Mouse (Mus musculus) embryonic facial prominence, embryonic 11.5 days (tissue): ENCODE data around the gene Scgb1a1. TPM values are rescaled to one million over a fixed set of nuclear protein-coding genes. Genes with fewer than 3 reads are reported as not detected.

Source experiments
- ATAC-seq: fragments of 200-750 bp; cut with Nextera tagmentation; replicated peaks from 2 replicates; pipeline ENCODE4 v1.8.0; 2017; ENCODE audit warnings: low read depth; ENCODE audit not compliant: insufficient number of reproducible peaks, low FRiP score, low TSS enrichment
- DNase-seq: peaks from one replicate; pipeline ENCODE4 v3.0.0-alpha.2; 2015; ENCODE audit warnings: low spot score
- H3K27ac ChIP-seq: fragments of 300-500 bp; sonication (generic); replicated peaks from 2 replicates; pipeline ENCODE4 v1.5.1; 2014; ENCODE audit warnings: mild to moderate bottlenecking, low read depth, low read length, control low read depth
- H3K27me3 ChIP-seq: fragments of 300-500 bp; sonication (generic); 2 replicates; pipeline ENCODE4 v1.6.1; 2014; ENCODE audit warnings: mild to moderate bottlenecking, low read length, moderate library complexity, mixed read lengths; ENCODE audit not compliant: control insufficient read depth, insufficient read depth
- H3K36me3 ChIP-seq: fragments of 300-500 bp; sonication (generic); replicated peaks from 2 replicates; pipeline ENCODE4 v1.6.1; 2014; ENCODE audit warnings: low read depth, mild to moderate bottlenecking, low read length, moderate library complexity, mixed read lengths; ENCODE audit not compliant: control insufficient read depth, insufficient read depth
- H3K4me1 ChIP-seq: fragments of 300-500 bp; sonication (generic); 2 replicates; pipeline ENCODE4 v1.6.1; 2014; ENCODE audit warnings: low read length, mixed read lengths; ENCODE audit not compliant: control insufficient read depth, insufficient read depth
- H3K4me2 ChIP-seq: fragments of 300-500 bp; sonication (generic); 2 replicates; pipeline ENCODE4 v1.6.1; 2014; ENCODE audit warnings: low read depth, mild to moderate bottlenecking, control low read depth, low read length, moderate library complexity
- H3K4me3 ChIP-seq: fragments of 300-500 bp; sonication (generic); 2 replicates; pipeline ENCODE4 v1.5.1; 2014; ENCODE audit warnings: low read depth, low read length, control low read depth
- H3K9ac ChIP-seq: fragments of 300-500 bp; sonication (generic); replicated peaks from 2 replicates; pipeline ENCODE4 v1.6.1; 2014; ENCODE audit warnings: mild to moderate bottlenecking, control low read depth, low read length
- H3K9me3 ChIP-seq: fragments of 300-500 bp; sonication (generic); replicated peaks from 2 replicates; pipeline ENCODE4 v1.6.1; 2016; ENCODE audit warnings: mild to moderate bottlenecking, low read length, inconsistent platforms, mixed read lengths; ENCODE audit not compliant: control insufficient read depth
- WGBS: fragments of 180-500 bp; shearing (Covaris S2); extraction: QIAGEN DNeasy Blood & Tissue Kit; methylation state at CpG from one replicate; pipeline ENCODE4 v1.1.7; 2014; 5-methylcytosine and 5-hydroxymethylcytosine counted together
- polyA plus RNA-seq: library from polyadenylated mRNA; unstranded; fragments of >200 nt; fragmentation: Nextera tagmentation; extraction: Ambion mirVana; gene quantifications from 2 replicates; pipeline ENCODE4 v1.2.1, GENCODE M21; 2014

The Scgb1a1 gene
- polyA plus RNA-seq, 1 experiment from 2014 or later = not detected

DNA sequence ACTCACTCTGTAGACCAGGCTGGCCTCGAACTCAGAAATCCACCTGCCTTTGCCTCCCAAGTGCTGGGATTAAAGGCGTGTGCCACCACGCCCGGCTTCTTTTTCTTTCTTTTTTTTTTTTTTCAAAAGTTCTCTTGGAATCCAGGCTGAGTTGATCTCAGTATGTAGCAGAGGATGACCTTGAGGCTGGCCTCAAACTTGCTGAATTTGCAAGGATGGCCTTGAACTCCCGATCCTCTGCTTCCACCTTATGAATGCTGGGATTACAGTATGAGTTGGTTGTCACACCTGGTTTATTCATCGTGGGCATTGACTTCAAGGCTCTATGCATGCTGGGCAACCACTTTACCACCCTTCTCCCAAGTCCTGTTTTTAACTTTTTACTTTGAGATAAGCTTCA, 47.1 kb downstream of the Scgb1a1 start:
- ATAC-seq = no peak
- no peak overlapping the region for H3K4me3 ChIP-seq
- WGBS = 77% methylated on average over 6 of the region's 6 CpGs

GRCm38 (mm10) chr19:9039928-9040327, 47.8 kb downstream of the Scgb1a1 start:
- Histone ChIP-seq H3K36me3 (no peaks in the 10 kb centered on the region), H3K4me2 (no peak overlapping the region), H3K9me3 (no peaks in the 10 kb centered on the region), H3K27me3 (no peaks in the 10 kb centered on the region), H3K4me3 (no peak overlapping the region), H3K9ac (no peak overlapping the region), H3K27ac (no peak overlapping the region), H3K4me1 (no peaks in the 10 kb centered on the region)
- WGBS = 43% methylated on average over 7 of the region's 7 CpGs
- ATAC-seq = peak; percentile 44; the same call in 1 of the 2 replicates
- DNase-seq = peak; percentile 39

More for the DNA sequence above, 47.1 kb downstream of the Scgb1a1 start:
- no peak for DNase-seq
- Histone ChIP-seq H3K9me3 (no peaks in the 10 kb centered on the region), H3K4me2 (no peak overlapping the region), H3K9ac (no peak overlapping the region), H3K36me3 (no peaks in the 10 kb centered on the region), H3K4me1 (no peaks in the 10 kb centered on the region), H3K27ac (no peak overlapping the region), H3K27me3 (no peaks in the 10 kb centered on the region)

DNA sequence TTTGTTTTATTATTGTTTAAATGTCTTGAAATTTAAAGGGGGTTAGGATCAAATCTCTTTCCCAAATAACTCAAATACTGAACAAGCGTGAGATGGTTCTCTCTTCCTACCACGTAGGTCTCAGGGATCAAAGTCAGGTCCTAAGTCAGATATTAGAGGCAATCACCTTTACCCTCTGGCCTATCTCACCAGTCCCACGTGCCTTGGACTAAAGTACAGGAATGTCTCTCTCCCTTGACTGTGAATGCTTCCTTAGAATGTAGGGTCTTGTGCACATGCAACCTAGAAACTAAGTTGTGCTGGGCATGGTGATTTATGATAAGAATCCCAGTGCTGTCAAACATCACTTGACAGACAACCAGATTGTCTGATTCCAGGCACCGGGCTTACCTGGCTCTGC, 48.5 kb downstream of the Scgb1a1 start:
- no peak for ATAC-seq
- no peaks in the 10 kb centered on the region for H3K36me3 ChIP-seq
- WGBS = 63% methylated on average over 4 of the region's 4 CpGs

DNA sequence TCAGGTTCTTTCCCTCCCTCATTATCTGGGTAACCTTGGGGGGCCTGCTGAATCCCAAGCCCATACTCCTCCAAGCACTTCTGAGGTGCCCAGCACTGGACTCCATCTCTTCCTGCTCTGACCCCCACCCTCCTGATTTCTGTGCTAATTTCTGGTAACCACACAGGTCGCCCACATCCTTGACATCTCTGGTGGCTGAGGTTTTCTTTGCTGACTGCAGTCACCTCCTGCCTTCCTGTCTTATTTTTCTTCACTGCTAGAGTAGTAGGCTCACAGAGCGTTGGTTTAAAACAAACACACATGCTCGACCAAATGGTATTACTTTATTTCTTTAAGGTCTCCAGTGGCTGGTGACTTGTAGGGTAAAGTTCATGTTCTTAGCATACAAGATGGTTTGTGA, 49.6 kb downstream of the Scgb1a1 start:
- ATAC-seq = no peak

More for the DNA sequence above, 48.5 kb downstream of the Scgb1a1 start:
- H3K4me3 ChIP-seq = no peak overlapping the region
- H3K9ac ChIP-seq = no peak overlapping the region
- H3K4me1 ChIP-seq = no peaks in the 10 kb centered on the region
- DNase-seq = no peak
- H3K27ac ChIP-seq = no peak overlapping the region
- H3K4me2 ChIP-seq = no peak overlapping the region
- no peaks in the 10 kb centered on the region for H3K27me3 ChIP-seq
- no peaks in the 10 kb centered on the region for H3K9me3 ChIP-seq

DNA sequence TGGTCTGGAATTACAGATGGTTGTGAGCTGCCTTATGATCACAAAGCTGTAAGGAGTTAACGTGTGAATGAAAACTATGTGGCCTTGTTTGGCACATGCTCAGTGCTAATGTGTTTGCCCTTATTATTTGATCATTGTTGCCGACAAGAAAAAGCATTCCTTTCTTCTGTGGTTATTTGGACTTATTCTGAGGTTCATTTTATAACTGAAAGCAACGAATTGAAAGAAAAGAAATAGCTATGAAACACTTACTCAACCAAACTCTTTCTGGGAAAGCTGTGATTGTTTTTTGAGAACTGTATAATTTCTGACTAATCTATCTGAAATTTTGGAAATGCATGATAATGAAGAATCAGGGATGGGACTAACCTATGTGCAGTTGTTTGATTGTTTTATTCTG, 52.7 kb downstream of the Scgb1a1 start:
- Histone ChIP-seq H3K4me2 (no peak overlapping the region), H3K27me3 (no peaks in the 10 kb centered on the region), H3K27ac (no peak overlapping the region), H3K9me3 (no peaks in the 10 kb centered on the region), H3K9ac (no peak overlapping the region), H3K4me1 (no peaks in the 10 kb centered on the region), H3K36me3 (no peaks in the 10 kb centered on the region), H3K4me3 (no peak overlapping the region)
- no peak for DNase-seq
- whole genome bisulfite sequencing = 73% methylated on average over 3 of the region's 3 CpGs
- ATAC-seq = no peak

More for the DNA sequence above, 49.6 kb downstream of the Scgb1a1 start:
- Histone ChIP-seq H3K27me3 (no peaks in the 10 kb centered on the region), H3K9ac (no peak overlapping the region), H3K4me1 (no peaks in the 10 kb centered on the region), H3K27ac (no peak overlapping the region), H3K4me2 (no peak overlapping the region), H3K9me3 (no peaks in the 10 kb centered on the region), H3K36me3 (no peaks in the 10 kb centered on the region), H3K4me3 (no peak overlapping the region)
- DNase-seq = no peak
- 59% methylated on average over 3 of the region's 3 CpGs for WGBS

DNA sequence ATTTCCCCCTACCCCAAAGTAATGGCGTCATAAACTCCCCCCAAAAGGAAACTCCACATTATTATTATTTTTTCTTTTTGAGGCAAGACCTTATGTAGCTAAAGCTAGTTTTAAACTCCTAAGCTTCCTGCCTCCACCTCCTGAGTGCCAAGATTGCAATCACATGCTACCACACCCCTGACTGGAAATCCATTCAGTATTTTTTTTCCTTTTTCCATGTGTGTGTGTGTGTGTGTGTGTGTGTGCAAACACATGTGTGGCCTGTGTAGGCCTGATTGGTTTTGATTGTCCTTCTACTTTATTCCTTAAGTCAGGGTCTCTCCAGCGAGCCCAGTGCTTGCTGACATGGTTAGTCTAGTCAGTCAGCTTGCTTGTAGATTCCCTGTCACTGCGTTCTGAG, 53.3 kb downstream of the Scgb1a1 start:
- Histone ChIP-seq H3K27ac (no peak overlapping the region), H3K27me3 (no peaks in the 10 kb centered on the region), H3K4me3 (no peak overlapping the region), H3K4me1 (no peaks in the 10 kb centered on the region), H3K9me3 (no peaks in the 10 kb centered on the region), H3K36me3 (no peaks in the 10 kb centered on the region), H3K4me2 (no peak overlapping the region), H3K9ac (no peak overlapping the region)
- ATAC-seq = no peak
- 82% methylated on average over 3 of the region's 3 CpGs for WGBS
- no peak for DNase-seq

Other genes starting within 250 kb of the Scgb1a1 start
- gene Gng3, start 248.8 kb downstream of the Scgb1a1 start, polyA plus RNA-seq = 39.8 and 44.8 TPM in 2 replicates
- 0.10 and 0.49 TPM in 2 replicates for gene Lrrn4cl, start 237.2 kb downstream of the Scgb1a1 start, polyA plus RNA-seq
- 184 and 189 TPM in 2 replicates for gene Ubxn1, start 216.5 kb downstream of the Scgb1a1 start, polyA plus RNA-seq
- 56.1 and 62.0 TPM in 2 replicates for gene Uqcc3, start 207.0 kb downstream of the Scgb1a1 start, polyA plus RNA-seq
- gene Lbhd1, start 204.2 kb downstream of the Scgb1a1 start, polyA plus RNA-seq = 116 and 122 TPM in 2 replicates
- gene Gm49403, start 204.0 kb downstream of the Scgb1a1 start, polyA plus RNA-seq = not detected in 2 replicates
- 111 and 126 TPM in 2 replicates for gene 1810009A15Rik, start 199.1 kb downstream of the Scgb1a1 start, polyA plus RNA-seq
- gene Gm49416, start 199.0 kb downstream of the Scgb1a1 start, polyA plus RNA-seq = 0.34 TPM in 1 of 2 replicates, not detected in the other
- gene Ints5, start 195.0 kb downstream of the Scgb1a1 start, polyA plus RNA-seq = 30.5 and 34.6 TPM in 2 replicates
- gene Ganab, start 189.9 kb downstream of the Scgb1a1 start, polyA plus RNA-seq = 97.4 and 114 TPM in 2 replicates
- gene B3gat3, start 167.6 kb downstream of the Scgb1a1 start, polyA plus RNA-seq = 32.0 and 32.8 TPM in 2 replicates
- gene Rom1, start 158.6 kb downstream of the Scgb1a1 start, polyA plus RNA-seq = 0.72 and 0.81 TPM in 2 replicates
- gene Eml3, start 158.4 kb downstream of the Scgb1a1 start, polyA plus RNA-seq = 8.4 and 9.0 TPM in 2 replicates
- 57.5 and 57.6 TPM in 2 replicates for gene Mta2, start 146.1 kb downstream of the Scgb1a1 start, polyA plus RNA-seq
- gene Tut1, start 134.1 kb downstream of the Scgb1a1 start, polyA plus RNA-seq = 25.5 and 28.0 TPM in 2 replicates
- gene Eef1g, start 120.9 kb downstream of the Scgb1a1 start, polyA plus RNA-seq = 535 and 538 TPM in 2 replicates
- gene Ahnak, start 98.7 kb downstream of the Scgb1a1 start, polyA plus RNA-seq = 10.6 and 11.5 TPM in 2 replicates
- 15.4 and 18.3 TPM in 2 replicates for gene Asrgl1, start 47.7 kb upstream of the Scgb1a1 start, polyA plus RNA-seq